Mouse (Mus musculus) heart, adult 9 months (tissue): ENCODE measurements around the gene Dazl.

Experiments
- DNase-seq, 2 experiments: peaks; one replicate each; pipeline ENCODE4 v3.0.0; 2022; ENCODE audit warnings: low spot score in 2 of 2

The Dazl gene

DNA sequence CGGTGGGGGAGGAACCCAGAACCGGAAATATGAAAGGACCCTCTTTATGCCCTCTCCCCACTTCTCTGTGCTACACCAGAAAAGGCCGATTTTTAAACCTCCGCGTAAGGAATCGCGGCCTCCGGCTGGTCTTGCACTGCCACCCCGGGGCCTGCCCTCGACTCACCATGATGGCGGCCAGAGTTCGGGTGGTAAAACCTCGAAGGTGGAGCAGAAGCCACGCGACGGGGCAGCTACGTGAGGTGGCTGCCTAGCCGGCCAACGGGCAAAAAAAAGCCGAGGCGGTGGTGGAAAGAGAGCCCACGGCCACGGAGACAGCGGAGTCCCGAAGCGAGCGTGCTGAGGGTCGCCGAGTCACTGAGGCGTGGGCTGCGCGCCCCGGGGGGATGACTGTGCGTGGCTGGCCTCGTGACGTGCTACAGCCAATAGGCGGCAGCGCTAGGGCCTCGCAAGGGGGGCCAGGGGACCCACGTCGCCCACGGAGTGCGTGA, at the start of gene Dazl:
Dazl (minus strand) TSS at position 396 of the 491 bp plus-strand sequence.
- DNase-seq = no peak

DNA sequence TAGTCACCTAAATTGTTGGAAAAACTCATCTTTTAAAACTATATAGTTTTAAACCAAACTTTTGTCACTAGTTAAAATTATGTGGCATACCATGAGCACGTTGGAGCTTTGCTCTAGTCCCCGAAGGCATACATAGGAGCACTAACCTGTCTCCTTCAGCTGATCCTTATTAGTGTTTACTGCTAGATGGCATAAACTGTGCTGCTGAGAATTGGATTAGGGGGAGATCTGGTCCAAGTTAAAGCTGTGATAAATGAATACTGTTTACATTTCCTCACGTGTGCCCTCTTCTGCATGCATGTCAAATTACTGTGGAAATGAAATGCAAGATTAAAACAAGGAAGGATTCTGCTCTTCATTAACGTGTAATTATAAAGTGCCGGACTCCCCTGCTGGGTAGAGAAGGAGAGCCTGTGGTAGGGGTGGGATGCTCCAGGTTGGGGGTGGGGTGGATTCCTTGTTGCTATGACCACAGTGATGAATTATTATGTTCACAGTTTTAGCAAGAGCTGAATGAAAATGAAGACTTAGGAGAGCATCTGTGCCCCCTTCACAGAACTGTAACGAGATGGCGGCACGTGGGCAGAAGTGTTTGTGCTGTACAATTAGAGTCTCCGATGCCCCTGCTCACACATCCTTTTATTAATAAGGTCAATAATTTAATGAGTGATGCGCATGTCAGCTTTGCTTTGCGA, 48.6 kb upstream of the Dazl start:
- DNase-seq = no peak

DNA sequence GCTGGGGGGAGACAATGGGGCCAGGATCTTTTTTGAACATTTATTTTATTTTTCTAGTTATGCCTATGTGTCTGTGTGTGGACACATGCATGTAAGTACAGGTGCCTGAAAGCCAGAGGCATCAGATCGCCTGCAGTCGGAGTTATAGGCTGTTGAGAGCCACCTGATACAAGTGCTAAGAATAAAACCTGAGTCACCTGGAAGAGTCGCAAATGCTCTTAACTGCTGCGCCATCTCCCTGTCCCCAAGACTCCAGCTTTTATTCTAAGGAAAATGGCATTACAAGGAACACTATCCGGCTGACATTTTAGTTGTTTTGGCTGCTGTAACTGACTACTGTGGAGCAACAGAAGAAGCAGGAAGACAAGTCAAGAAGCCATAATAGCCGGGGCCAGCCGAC, 45.5 kb upstream of the Dazl start:
- no peak for DNase-seq

DNA sequence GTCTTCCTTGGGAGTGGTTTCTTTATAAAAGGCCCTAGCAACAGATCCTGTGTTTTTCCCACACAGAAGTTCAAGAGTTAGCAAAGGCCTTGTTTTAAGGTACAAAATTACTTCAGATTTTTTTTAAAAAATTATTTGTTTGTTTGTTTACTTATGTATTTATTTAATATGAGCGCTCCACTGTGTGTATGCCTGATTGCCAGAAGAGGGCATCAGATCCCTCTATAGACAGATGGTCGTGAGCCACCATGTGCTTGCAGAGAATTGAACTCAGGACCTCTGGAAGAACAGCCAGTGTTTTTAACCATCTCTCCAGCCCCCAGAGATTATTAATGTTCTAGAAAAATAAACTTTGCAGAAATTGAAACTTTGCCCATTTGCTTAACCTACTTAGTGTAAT, 42.3 kb upstream of the Dazl start:
- DNase-seq = no peak

DNA sequence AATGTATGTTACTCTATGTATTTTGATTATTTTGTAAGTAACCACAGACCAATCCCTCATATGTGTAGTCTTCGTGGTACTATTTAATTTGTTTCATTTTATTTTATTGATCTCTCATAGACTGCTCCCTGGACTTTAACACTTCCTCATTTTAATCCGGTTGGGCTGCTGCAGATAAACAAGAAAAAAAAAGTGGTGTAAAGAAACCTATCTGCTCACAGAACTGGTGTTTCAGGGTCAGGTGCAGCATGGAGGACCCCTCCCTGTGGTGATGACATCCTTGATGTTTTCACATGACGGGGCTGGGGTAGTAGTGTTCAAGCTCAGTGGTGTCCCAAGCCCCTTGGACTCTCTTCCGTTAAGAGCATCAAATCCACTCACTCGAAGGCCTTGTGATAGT, 41.3 kb upstream of the Dazl start:
- DNase-seq = no peak

DNA sequence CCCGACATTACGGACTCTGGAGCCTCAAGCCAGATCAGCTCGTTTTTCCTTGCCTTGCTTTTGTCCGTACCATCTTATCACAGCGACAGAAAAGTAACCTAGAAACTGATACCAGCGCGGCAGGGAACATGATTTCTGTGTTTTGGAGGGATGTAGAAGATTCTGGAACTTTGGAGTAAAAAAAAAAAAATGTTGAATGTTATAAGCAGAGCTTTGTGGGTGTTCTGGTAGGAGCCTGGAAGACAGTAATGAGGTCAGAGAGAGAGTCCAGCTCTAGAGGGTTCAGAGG, 38.5 kb upstream of the Dazl start:
- DNase-seq = no peak

DNA sequence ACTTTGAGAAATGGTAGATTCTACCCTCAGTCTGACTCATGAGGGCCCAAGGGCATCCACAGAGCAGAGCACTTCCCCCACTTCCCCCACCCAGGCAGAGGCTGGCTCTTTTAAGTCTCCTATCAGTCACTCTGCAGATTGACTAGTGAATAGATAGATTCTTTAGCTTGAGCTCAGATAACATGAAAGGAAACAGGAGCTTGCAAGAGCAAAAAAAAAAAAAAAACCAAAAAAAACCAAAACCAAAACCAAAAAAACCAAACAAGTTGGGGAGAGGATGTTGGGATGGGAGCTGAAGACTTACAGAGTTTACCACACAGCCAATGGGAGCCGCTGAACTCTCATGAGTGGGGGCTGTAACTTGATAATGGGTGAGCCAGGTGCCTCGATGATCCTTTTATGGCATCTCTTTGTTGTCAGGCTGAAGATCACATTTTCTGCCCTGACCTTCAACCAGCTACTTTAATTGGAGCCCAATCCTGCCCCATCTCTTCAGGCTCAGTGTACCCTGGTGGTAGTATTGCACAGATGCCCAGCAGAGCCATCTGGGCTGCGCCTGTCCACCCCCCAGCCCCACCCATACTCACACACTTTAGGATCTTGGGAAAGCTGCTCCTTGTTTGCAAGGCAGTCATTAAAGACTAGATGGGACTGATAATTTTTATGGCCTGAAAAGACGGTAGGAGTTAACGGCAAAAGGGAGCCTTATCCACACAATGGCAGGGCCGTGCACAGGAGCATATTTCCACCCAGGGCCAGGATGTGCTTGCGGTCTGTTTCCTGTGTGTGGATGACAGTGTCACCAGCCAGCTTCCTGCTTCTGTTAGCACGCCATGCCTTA, 38.0 kb upstream of the Dazl start:
- DNase-seq = peak; percentile 21 to 42

DNA sequence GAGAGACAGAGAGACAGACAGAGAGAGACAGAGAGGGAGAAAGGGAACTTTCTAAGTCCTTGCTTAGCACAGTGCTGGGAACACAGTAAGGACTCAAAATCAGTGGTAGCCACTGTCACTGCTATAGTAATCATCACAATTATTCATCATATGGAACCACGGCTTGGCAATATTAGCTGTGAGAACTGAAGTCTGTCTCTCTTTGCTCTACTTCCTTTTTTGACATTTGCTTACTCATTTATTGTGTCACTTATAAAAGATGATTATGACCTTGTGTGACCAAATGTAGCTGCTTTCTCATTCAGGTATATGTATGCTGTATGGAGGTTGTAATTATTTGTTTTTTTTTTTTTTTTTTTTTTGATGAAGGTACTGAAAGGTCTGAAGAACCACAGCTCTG, 36.8 kb upstream of the Dazl start:
- no peak for DNase-seq

DNA sequence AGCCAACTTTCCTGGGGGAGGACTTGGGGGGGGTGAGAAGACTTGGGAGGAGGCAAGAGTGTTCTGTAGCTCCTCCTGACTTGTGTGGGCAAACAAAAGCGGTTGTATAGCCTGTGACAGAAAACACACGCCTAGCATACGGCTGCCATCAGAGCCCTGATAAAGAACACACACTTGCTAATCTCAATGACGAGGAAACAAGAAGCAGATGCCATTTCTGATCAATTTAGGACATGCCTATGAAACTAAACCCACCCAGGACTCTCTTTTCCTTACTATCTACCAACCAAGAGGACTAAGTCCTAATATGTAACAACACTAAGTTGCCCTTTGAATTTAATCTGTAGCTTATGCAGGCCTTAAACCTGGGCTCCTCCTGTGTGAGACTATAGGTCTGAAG, 31.2 kb upstream of the Dazl start:
- DNase-seq = no peak

DNA sequence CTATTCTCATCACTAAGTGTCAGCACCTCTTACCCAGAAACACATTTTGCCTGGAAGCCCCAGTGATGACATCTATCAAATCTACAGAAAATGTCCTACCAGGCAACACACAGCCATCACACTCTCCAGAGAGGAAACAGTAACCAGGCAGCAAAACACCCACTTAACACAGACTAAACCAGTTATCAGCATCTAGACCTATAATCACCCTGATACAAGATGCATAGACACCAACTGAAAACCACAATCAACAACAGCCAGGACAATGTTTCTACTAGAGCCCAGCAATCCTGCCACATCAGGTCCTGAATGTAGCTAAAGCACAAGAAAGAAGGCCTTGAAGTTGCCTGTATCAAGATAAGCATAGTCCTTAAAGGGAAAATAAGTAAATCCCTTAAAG, 25.4 kb upstream of the Dazl start:
- no peak for DNase-seq

DNA sequence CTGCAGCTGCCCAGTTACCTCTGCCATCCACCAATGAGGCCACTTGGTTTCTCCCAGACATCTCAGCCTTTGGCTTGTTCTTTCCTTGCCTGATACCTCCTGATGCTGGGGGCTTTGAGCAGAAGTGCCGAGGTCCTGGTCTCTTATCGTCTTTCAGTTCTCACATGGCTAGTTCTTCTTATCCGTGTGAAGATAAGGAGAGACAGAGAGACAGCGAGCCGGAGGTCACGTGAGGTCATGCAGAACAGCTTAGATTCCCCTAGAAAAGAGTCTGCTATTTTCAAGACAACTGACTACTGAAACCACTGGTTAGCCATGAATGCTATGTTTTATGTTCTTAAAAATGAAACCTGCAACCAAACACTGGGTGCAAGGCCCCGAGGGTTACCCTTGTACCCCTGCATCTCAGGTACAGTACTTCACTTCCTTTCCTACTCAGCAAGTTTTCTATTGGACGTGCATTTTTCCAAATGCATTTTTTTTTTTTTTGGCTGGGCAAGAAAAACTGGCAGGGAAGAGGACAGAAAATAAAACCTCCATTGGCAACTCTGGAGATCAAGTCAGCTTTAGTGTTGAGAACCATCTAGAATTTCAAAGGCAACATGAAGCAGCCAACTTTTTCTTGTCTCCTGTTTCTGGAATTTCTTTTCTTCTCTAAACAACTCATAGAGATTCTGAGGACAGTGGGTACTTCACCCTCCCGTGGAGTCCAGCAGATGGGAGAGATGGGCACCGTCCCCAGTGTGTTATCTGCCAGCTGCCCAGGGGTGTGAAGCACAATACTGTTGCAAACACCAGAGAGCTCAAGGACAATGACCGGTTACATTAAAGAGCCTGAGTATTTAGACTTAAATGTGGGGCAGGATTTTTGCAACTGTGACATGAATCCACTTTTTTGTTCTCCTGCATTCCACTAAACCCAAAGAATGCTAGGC, 23.0 kb upstream of the Dazl start:
- DNase-seq = no peak

DNA sequence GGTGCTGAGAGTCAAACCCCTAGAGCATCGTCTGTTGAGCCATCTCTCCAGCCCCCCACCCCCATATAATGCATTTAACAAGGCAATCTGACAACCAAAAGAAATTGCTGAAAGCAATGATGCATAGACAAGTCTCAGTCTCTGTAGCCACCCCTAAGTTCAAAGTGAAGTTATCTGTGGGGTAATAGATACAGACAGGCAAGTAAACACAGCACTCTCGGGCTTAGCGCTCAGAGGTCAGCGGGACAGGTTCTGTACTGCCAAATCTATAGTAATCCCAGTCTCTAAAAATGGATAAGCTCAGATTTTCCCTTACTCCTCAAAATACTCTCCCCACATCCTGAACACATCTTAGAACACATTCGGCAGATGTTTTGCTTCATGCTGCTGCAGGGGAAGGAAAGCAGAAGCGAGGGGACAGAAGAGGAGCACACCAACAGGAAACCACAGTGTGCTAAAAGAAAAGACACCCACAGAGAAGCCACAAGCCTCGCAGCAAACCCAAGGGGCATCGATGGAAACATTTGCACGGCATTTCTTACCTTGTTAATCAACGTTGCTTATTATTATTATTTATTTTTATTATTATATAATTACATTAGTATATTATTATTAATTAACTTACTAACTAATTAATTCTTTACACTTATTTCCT, 16.8 kb upstream of the Dazl start:
- DNase-seq = no peak

DNA sequence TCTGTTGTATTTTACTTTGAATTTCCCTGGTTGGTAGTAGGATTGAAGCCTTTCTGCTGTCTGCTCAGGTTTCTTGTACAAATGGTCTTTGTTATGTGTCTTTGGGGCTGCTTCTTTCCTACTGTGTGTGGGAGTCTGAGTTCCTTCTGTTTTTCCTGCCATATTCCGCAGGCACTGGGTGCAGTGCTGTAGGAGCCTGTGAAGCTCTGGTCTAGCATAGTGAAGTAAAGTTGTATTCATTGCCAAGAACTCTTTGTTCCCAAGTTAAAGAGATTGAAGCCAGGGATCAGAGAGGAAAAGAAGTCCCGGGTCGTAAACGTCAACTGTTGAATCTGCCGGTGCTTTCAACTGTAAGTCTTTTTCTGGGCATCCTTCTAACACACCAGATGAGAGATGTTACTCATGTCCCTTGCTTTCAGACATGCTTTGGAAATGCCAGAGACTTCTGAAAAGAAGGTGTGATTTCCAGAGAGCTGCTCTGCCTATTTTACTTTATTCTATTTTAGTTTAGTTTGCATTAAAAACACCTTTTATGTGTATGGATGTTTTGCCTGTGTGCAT, 16.2 kb upstream of the Dazl start:
- peak in 1 of 2 experiments; percentile 46 for DNase-seq

DNA sequence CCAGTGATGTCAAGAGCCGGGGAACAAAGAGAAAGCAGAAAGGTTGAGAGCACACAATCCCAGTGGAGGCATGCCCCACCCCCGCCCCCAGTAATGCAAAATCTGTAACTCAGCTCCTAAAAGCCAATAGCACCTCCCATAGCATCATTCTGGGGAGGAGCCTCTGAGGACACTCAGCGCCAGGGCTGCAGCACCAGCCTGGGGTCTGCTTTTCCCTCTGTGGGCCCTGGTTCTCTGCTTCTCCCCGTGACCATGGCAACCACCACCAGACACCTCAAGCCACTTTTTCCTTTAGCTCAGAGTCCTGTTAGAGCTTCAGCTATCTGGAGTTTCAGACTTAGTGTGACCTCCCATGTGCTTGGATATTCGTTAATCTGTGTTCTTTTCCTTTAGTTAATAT, 15.4 kb upstream of the Dazl start:
- DNase-seq = no peak

DNA sequence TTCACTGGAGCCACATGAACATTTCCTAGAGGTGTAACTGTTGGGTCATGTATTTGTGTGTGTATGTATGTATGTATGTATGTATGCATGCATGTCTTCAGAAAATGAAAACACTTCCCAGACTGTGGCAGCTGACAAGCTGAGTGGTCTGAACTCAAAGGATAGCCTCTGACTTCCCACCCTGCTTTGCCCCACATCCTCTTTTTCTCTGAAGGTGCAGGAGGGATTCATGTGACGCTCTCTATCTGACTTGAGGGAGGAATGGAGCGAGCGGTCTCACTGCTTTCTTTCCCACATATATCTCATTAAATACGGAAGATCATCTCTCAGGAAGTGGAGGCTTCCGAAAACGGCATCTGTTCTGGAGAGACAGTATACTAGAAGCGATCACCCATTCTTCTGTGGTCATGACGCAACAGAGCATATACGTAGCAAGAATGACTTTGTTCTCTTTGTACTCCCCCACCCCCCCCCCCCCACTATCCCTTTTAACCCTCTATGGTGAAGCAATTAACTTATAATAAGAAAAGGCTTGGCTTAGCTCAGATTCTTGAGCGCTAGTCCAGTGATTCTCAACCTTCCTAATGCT, 14.7 kb upstream of the Dazl start:
- DNase-seq = no peak

DNA sequence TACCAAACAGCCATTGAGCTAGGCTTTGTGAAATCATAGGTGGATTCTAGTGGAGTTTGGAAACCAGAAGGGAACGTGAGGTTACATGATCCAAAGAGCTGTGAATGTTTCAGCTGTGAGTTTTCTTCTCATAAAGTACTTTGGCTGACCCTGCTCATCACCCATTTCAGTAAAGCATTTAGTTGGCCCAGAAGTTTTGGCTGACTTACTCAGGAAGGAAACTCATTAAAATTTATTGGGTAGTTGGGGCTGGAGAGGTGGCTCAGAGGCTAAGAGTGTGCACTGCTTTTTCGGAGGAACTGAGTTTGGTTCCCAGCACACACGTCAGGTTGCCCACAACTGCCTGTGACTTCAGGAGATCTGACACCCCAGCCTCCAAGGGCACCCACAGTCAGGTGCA, 9.4 kb upstream of the Dazl start:
- no peak for DNase-seq

DNA sequence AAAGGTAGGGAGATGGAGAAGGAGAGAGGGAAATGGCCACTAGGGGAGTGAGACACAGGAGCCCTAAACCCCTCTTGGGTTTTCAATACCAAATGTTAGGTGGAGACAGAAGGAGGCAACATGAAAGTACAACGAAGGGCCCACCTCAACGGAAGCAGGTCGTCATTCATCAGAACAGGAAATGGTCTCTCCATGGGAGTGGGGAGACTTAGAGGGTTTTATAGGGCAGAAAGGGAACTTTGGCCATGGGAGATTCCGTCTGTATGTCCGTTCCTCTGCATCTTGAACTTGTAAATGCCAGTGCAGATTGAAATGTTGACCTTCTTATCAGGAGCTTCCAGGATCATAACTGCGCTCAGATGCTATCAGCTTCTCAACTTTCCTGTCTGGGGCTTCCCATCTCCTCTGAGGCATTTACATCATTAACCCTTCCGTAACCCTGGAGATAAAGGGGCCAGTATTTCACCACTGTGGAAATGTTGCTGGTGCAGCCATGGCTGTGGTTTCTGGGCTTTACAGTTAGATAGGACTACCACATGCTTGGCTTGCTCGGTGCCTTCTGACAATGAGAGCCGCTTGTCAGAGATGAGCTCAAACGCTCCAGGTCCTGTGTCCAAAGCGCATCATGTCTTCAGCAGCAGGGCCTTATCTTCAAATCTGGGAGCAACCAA, 6.9 kb upstream of the Dazl start:
- DNase-seq = no peak

DNA sequence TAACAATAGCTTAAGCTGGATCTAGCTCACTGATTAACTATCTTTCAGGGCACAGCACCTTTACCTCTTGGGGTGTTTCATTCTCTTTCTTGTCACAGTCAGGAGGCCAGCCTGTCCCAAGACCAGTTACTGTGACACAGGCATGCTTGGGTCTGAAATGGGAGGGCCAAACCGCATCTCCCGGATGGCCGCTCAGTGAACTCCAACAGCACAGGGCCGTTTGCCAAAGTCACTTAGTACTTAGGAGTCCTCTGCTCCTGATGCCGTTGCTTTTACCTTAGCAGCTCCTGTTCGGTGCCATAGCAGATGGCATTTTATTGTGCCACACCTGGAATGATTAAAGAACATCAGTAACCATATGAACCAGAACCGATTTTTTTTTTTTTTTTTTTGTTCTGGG, 5.4 kb upstream of the Dazl start:
- no peak for DNase-seq

DNA sequence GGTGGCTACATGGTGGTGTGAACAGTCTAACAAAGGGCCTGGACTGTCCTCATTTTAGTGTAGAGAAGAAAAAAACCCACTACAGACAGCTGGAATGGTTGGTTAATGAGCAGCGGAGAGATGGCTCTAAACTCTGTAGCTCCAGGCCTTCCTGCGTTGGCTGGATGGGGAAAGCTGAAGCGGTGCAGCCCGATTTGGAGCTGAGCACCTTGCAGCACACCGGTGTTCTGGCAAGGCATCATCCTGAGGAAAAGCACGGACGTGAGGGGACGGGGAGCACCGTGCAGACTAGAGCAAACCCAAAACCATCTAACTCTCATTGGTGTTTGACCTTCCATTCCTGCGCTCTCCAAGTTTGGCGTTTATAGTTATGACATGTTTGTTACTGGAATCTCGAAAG, 1.3 kb upstream of the Dazl start:
- no peak for DNase-seq

DNA sequence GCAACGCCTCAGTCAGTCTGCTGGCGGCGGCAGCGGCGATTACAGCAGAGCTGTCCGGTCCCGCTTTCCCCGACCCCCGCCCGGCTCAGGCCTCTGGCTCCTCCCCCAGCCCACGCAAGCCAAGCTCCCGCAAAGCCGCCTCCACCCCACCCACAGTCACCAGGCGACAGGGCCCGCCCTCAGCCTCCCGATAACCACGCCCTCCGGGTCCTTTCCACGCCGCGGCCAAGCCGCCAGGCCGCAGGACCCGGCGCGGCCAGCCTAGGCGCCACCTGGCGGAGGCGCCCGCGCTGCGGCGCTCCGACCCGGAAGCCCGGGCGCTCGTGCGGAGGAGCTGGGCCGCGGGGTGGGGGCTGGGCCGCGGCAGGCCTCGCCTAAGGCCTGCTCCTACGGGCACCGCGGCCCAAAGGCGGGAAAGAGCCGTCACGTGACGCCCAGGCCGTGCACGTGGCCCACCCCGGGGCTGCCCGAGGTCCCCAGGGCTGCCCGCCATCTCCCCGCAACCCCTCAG, 720 bp downstream of the Dazl start:
- peak; percentile 89 to 91 for DNase-seq
